Mouse (Mus musculus) megakaryocyte-erythroid progenitor cell, adult 5-6 weeks (primary cell): ENCODE results near the gene Scnm1. TPM values are rescaled to one million over a fixed set of nuclear protein-coding genes. Genes with fewer than 3 reads are reported as not detected.
A peak's percentile ranks its signal among the peaks of the same experiment; 100 is the strongest.

ENCODE experiments used
- ATAC-seq: replicated peaks from 2 replicates; pipeline ENCODE4 v1.8.0; 2016; ENCODE audit warnings: mild to moderate bottlenecking, inconsistent platforms; ENCODE audit not compliant: severe bottlenecking, poor library complexity, low FRiP score, low TSS enrichment
- total RNA-seq, 2 experiments: library from RNA; stranded (forward) in 1 of 2; stranded (reverse) in 1 of 2; fragments of 200-1000, 215-1000 nt in 1 of 2; fragments of >200 nt in 1 of 2; fragmentation: Nextera tagmentation in 1 of 2; gene quantifications; 2 replicates each; pipeline ENCODE4 v1.2.3; 2014 to 2017

Gene Scnm1
- 59.1 and 86.0 TPM in 2 replicates for total RNA-seq (2014; fragmentation: Nextera tagmentation)
- 94.4 and 114 TPM in 2 replicates for total RNA-seq (2017)

DNA sequence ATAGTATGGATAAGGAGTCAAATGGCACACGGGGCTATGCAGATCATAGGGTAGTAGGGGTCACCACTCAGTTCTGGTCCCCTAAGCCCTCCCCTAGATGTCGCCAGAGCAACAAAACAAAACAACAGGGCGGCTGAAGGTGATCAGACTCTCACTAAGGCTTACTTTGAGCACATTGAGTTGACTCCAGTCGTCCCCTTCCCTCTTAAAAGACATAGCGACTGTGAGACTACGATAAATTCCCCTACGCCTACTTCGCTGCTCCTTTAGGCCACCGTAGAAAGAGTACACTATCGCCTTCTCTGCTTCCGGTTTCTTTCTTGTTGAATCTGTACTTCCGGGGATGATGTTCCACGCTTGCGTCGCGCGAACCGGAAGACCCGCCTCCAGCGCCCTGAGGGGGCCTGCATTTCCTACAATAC, at the start of gene Scnm1, which contains the start of gene Lysmd1:
Gene Scnm1, minus strand, starts transcription at position 332 of the 422 bp plus-strand sequence.
Gene Lysmd1, plus strand, starts transcription at position 409 of the 422 bp plus-strand sequence.
- peak; percentile 89 for ATAC-seq

DNA sequence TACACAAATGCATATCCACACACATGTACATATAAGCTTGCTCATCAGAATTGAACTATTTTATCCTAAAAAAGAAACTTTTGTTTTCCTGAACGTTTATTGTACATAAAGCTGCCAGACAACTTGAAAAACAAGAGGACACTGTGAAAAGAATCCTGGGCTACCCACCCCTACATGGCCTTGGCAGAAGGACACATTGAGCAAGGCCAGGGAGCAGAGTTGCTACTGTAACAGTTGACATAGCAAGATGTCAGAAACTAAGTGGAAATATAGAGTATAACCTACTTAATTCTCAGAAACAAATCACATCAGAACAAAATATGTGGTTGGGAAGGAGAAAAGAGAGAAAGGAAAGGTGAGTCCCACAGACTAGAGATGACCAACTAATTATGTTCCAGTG, 48.0 kb upstream of the Scnm1 start:
- no peak for ATAC-seq

DNA sequence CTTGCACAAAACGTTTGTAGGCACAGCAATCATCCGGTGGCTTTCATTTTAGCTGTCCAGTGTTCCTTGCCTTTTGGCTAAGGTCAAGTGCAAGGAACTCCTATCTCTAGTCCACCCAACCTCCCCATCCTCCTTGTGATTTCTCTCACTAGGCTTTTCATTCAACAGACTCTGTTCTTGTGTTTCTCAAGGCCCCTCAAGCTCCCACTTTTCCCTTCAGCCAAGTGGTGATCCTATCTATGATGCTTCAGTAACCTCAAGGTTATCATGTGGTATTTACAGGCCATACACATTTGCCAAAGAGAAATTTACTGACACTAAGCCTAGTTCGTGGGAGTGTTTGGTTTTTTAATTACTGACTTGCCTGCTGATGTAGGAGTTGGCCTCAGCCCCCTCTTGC, 46.1 kb upstream of the Scnm1 start:
- no peak for ATAC-seq

DNA sequence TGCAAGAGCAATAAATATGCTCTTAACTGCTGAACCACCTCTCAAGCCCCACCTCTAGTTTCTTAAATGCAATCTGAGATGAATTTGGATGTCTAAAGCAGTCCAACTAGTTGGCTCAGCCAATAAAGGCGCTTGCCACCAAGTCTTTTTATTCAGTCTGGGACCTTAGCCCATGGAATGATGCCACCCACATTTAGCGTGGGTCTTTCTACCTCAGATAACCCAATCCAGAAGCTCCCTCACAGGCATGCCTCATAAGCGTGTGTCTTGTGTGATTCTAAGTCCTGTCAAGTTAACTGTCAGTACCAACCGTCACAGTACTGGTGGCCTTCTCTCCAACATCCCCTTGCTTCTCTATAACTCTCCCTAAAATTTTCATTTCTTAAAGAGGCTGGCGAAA, 45.1 kb upstream of the Scnm1 start:
- ATAC-seq: no peak

DNA sequence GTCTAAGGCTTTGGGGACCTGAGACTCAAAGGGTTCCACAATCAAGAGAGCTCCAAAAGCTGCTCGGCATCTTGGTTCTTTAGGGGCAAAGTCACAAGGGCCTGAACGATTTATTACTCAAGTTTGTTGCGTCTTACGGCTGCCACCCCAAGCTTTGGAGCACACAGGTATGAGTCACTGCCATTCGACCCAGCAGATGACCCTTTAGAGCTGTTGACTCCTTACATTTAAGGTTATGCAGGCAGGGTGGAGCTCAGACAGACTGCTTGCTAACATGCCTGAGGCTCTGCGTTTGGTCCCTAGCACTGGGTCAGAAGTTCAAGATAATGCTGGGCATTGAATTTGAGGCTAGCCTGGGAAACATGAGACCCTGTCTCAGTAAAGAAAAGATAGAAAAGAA, 43.8 kb upstream of the Scnm1 start:
- no peak for ATAC-seq

DNA sequence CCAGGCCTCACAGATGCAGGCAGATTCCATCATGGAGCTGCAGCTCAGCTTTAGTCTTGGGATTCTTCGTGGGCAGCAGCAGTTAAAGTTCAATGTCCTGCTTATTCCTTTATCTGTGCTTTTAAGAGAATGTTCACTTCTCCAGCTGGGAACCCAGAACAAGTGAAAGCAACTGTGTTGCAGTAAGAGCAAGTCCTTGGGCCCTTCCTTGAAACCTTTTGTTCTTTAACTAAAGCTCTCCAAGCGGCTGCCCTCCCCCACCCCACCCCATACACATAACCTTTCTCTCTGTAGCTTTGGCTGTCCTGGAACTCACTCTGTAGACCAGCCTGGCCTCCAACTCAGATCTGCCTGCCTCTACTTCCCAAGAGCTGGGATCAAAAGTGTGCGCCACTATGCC, 42.7 kb upstream of the Scnm1 start:
- ATAC-seq: no peak

DNA sequence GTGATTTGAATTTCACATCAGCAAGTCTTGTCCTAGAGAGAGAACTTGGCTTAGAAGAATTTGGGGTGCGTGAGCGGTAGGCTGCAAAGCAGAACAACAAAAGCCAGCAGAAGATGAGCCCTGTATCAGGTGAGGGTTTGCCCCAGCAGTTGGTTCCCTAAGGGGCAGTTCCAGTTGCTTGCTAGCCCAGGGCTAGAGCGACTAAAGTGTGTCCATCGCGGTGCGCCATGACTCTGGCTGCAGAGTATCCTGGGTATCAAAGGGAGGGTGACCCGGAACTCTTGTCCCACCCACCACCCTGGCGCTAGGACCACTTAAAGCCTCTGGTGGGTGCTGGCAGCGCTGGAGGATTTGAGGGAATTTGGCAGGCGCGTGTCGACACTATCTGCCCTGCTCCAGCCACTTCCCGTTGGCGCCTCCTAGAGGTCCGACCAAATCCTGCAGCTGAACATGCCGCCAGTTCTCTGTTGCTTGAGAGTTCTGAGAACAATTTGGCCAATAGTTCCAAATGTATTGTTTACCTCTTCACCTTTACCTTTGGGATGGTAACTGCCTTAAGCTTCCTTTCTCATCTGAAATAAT, 40.3 kb upstream of the Scnm1 start:
- ATAC-seq: peak; percentile 80

DNA sequence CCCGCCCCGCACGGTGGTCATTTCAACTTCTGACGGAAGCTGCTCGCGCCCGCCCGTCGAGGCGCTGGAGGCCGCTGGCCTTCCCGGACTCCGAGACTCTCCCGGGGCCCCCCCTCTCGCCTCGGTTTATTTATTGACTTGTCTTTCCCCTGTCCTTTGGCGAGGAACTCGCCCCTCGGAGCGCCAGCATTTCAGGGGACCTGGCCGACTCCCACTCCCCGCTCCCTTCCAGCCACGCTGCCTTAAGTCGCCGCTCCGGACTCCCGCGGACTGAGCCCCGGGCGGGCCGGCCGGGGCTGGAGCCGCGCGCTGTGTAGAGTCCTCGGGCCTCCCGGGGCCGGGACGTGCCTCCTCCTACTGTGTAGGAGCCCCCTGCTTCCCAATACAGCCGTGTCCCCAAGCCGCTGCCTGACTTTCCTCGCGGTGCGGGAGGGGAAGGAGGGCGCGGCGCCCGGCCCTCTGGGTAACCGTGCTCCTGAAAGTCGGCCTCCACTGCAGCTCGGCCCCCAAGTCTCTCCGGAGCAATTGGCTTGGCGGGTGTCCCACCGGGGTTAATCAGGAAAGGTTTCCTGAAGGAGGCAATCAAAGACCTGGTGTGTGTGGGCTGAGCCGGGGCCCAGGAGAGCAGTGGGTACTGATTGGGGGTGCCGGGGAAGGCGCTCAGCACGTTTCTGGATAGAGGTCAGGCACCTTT, 39.6 kb upstream of the Scnm1 start:
- ATAC-seq: peak; percentile 24; the same call in 1 of the 2 replicates

DNA sequence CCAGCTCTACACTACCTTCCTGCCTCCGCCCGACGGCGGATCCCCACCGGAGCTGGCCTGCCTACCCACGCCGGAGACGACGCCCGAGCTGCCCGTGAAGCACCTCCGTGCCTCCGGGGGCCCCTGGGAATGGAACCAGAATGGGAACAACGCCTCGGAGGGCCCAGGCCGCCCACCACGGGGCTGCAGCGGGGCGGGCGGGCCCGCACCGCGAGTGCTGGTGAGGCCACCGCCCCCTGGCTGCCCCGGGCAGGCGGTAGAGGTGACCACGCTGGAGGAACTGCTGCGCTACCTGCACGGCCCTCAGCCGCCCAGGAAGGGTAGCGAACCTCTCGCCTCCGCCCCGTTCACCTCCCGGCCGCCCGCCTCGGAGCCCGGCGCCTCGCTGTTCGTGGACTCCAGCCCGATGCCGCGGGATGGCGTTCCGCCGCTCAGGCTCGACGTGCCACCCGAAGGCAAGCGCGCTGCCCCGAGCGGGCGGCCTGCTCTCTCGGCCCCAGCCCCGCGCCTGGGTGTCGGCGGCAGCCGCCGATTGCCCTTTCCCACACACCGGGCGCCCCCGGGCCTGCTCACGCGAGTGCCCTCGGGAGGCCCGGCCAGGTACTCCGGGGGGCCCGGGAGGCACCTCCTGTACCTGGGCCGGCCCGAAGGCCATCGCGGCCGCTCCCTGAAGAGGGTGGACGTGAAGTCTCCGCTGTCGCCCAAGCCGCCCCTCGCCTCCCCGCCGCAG, 38.9 kb upstream of the Scnm1 start:
- no peak for ATAC-seq

DNA sequence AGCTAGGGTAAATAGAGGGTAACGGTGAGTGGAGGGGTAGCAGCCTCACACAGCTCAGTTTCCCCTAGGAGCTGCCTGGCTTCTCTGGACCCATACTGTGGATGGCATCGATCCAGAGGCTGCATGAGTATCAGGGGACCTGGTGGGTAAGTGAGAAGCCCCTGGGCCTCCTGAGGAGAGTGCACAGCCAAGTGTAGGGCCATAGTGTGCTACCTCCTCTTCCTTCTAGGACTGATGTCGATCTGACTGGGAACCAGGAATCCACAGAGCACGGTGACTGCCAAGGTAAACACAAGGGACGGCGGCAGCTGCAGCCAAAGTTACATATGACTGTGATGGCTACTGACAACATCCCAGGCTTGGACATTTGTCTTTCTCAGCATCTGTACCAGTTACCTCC, 37.3 kb upstream of the Scnm1 start:
- no peak for ATAC-seq

DNA sequence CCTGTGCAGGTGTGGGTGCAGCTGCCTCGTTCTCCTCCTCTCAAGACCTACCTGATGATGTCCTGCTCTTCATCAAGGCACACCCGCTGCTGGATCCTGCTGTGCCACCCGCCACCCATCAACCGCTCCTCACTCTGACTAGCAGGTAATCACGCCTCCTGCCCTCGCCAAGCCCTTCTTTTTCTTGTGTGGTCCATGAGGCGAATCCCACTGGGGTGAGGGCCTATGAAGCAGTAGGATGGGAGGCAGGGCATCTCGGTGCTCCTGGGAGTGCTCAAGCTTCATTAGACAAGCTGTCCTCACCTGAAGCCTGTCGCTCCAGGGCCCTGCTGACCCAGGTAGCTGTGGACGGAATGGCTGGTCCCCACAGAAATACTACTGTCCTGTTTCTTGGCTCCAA, 36.2 kb upstream of the Scnm1 start:
- ATAC-seq: no peak

DNA sequence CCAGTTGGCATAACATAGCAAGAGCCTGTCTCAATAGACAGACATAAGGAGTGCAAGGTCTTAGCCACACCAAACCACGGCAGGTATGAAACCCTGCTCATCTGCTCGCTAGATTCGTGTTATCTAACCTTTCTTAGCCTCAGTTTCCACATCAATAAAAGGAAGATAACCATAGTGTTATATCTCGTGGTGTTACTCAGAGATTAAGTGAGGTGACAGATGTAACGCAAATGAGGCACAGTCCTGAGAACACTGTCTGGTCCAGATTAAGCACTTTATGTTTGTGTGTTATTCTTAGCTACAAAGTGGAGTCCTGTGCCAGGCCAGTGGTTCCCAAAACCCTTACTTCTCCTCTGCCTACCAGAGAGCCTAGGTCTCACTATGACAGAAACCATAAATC, 31.0 kb upstream of the Scnm1 start:
- no peak for ATAC-seq

DNA sequence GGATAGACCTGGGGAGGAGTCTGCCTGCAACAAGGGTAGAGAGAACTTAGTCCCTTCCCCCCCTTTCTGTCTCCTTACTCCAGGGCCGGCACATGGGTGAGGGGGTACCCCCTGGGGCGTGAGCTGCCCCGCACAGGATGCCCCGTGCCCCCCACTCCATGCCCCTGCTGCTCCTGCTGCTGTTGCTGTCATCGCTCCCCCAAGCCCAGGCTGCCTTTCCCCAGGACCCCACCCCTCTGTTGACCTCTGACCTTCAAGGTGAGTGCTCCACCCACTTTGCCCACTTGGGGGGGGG, 30.4 kb upstream of the Scnm1 start:
- no peak for ATAC-seq

DNA sequence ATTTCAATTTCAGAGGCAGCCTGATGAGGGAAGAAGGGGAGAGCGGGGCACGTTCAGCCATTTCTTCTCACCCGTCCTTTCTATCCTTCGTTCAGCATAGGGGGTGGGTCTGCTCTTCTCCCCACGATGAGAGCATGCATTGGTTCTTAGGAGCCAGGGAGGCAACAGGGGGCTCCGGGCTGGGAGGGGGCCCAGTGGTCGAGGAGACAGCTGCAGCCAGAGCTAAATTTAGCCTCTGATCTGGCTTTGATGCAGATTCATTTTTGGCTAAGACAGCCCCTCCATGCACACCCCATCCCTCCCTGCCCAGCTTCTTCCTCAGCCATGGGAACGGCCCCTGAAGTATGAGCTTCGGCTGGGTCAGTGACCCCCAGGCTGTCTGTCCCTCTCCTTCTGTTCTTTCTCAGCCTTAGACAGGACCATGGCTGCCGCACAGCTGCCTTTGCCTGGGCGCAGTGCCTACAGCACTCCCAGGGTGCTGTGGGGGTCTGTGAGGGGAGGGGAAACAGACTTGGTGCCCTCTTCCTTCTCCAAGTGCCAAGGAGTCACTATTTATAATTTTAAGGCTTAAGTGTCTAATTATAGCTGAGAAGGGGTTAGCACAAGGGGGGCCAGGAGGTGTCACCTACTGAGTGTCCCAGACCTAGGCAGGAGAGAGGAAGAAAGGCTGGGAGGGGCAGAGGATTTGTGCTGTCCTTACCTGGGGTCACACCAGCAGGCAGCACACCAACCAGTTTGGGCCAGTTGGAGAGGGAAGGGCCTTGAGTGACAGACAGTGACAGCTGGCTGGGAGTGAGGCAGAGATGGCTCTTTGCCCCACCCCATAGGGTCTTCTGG, 29.8 kb upstream of the Scnm1 start:
- ATAC-seq: no peak

DNA sequence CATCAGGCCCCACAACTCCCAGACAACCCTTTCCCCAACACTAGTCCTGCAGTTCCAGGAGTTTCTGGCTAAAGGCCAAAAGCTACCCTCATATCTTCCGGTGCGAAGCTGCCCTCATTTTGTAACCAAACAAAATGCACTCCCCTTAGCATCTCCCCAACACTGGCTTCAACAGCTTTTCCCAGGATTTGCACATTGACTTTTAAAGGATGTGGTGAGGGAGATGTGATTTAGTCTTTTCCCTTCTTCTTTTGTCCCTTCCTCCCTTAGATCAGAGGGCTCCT, 28.5 kb upstream of the Scnm1 start:
- no peak for ATAC-seq

DNA sequence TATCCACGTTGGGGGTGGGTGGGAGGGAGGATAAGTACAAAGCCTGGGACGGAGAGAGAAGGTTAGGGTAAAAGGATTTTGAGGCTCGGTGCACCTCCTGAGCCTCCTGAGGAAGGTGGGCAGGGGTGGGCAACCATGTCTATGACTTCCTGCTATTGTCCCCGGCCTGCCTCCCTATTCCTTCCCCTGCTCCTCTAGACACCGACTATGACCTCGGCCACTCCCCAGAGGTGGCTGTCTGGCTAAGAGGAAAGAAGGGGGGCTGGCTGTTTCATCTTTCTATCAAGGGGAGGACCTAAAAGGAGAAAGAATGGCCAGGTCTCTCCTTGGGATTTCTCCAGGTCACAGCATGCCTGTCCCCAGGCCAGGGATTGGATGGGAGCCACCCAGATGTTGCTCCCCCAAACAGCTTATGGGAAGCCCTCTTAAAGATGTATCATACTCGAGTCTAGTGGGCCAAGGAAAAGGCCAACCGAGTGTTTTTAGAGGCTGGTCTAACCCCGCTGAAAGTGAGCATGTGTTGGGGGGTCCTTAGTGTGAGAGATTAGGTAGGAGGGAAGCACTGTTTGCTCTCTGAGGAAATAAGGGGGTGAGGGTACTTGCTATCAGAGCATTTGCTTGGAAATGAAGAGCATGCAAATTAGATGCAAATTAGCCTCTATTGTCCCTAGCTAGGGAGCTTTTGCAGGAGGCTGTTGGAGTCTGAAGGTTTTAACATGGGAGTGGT, 28.0 kb upstream of the Scnm1 start:
- ATAC-seq: no peak

DNA sequence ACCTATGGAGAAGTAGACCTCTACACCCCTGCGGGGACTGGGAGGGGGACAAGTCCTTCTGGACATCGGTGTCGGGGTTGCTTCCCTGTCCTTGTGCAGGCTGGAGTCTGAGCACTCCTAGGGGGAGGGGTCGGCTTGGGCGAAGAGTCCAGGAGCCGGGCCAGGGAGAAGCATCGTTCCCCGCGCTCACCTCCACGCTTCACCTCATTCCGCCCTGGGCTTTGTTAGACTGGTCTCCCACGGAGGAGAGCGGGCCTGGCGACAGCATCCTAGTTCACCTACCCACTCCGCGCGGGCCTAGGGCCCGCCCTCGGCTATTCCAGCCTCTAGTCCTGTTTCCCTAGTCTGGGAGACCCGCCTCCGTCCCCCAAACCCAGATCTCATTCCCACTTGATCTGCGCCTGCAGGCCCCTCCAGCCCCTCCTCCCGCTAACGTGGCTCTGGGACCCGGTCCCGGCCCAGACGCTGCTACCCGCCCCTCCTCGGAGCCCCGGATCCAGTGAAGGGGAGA, 27.3 kb upstream of the Scnm1 start:
- ATAC-seq: no peak

DNA sequence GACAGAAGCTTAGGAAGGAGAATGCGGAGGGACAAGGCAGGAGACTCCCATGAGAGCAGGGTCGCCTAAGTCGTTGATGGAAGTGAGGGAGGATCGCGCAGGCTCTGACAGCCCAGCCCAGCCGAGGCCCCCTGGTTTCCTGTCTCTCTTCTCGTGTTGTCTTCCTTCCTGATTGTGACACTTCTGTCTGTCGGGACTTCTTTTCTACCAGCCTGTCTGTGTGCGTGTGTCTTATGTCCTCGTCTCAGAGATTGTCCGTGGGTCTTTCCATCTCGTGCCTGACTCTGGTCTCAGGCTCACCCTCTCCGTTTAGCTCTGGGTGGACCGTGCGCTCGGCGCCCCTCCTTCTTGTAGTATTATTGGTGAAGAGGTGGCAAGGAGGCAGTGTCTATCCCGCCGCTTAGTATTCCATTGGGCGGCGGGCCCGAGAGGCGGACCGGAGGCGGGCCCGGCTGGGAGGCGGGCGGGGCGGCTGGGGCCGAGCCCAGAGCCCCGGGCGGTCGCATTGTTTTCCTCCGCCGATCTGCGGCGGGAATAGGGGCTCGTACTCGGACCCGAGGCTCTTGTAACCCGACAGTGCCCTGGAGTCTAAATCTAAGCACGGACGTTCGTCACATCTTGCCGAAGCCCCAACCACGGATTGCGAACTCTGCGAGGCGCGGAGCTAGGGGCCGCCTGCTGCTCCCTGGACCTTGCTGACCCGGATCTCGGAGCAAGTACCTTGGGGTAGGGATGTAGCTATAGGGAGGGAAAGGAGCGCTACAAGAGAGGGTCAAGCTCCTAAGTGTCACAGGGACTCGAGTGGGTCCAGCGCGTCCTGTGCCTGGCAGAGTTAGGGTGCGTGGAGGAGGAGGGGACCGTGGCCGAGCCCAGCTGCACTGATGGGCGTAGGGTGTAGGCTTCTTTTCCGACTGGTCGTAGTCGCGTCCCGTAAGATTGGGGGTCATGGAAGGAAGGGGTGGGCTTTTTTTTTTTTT, 26.5 kb upstream of the Scnm1 start, which contains the start of gene Sema6c:
Gene Sema6c, plus strand, starts transcription at position 471 of the 977 bp plus-strand sequence.
- peak; percentile 97 for ATAC-seq
